Mouse (Mus musculus) E14TG2a.4 (cell line): ENCODE data around the gene Zfp345.
A peak's percentile ranks its signal among the peaks of the same experiment; 100 is the strongest.
"Not testable (repeated sequence)": the region's sequence is repeated elsewhere in the genome, so short reads cannot be mapped to it uniquely, and the experiment has no call there.

Experiments
- H3K27me3 ChIP-seq: 2 replicates; pipeline ENCODE4 v1.6.1; 2014; ENCODE audit warnings: low read length, control low read depth; ENCODE audit not compliant: insufficient read depth
- H3K36me3 ChIP-seq: 2 replicates; pipeline ENCODE4 v1.6.1; 2014; ENCODE audit warnings: low read length, control low read depth; ENCODE audit not compliant: insufficient read depth
- H3K4me1 ChIP-seq: replicated peaks from 2 replicates; pipeline ENCODE4 v1.6.1; 2014; ENCODE audit warnings: low read depth, low read length, control low read depth
- H3K4me3 ChIP-seq: replicated peaks from 2 replicates; pipeline ENCODE4 v1.5.1; 2014; ENCODE audit warnings: mild to moderate bottlenecking, low read length
- H3K9me3 ChIP-seq: 2 replicates; pipeline ENCODE4 v1.6.1; 2014; ENCODE audit warnings: low read length, control low read depth
- CTCF ChIP-seq: conservative IDR thresholded peaks from 2 replicates; pipeline ENCODE4 v1.5.1; 2014; ENCODE audit warnings: low read length
- NANOG ChIP-seq: IDR thresholded peaks from 2 replicates; pipeline ENCODE4 v1.6.1; 2014; ENCODE audit warnings: borderline replicate concordance, low read length, mixed read lengths
- POU5F1 ChIP-seq: IDR thresholded peaks from 2 replicates; pipeline ENCODE4 v1.6.1; 2014; ENCODE audit warnings: low read length, borderline replicate concordance

Gene Zfp345

GRCm38 (mm10) chr2:150484939-150485778 lies at the start of gene Zfp345:
TSS of gene Zfp345 (minus strand) at chr2:150485091.
- not testable (repeated sequence) for H3K36me3 ChIP-seq, H3K27me3 ChIP-seq, H3K4me1 ChIP-seq
- Histone ChIP-seq H3K4me3 (peak within 1 kb of the TSS; percentile 80), H3K9me3 (peaks cover 17% of the 10 kb centered on the region)
- peak; percentile 47 for TF ChIP-seq CTCF

DNA sequence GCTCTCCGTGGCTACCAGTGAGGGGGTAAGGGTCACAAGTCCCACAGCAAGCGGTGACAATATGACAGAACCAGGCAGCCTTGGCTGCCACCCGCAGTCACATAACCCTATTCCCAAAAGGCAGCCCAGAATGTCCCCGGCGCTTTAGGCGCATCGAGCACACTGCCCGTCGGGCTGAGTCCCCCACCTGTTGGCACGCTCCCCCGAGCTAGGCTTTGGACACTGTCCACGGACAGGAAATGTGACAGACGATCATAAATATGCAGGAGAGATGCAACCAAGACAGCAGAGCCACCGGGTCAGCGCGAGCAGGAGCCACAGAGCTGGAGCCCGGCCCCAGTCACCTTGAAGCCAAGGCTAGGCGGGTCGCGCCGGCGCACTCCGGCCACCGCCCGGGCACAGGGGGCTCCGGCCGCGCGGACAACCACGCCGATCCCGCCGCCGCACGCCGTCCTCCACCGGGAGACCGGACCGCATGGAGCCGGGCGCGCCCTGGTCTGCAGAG lies 40.9 kb upstream of the Zfp345 start:
- peak overlapping the region; percentile 78 for H3K4me3 ChIP-seq
- H3K9me3 ChIP-seq: no peaks in the 10 kb centered on the region
- peaks cover 6% of the 10 kb centered on the region; the same call in 1 of the 2 replicates for H3K4me1 ChIP-seq
- no peak for TF ChIP-seq NANOG
- no peak for TF ChIP-seq POU5F1
- TF ChIP-seq CTCF: no peak
- H3K36me3 ChIP-seq: no peaks in the 10 kb centered on the region
- peaks cover 49% of the 10 kb centered on the region for H3K27me3 ChIP-seq

- no peaks in the 10 kb centered on the region for H3K4me1 ChIP-seq
- TF ChIP-seq POU5F1: no peak
- no peak for TF ChIP-seq NANOG
- TF ChIP-seq CTCF: no peak
- H3K36me3 ChIP-seq: no peaks in the 10 kb centered on the region
- peaks cover 11% of the 10 kb centered on the region; the same call in 1 of the 2 replicates for H3K9me3 ChIP-seq
- no peak overlapping the region for H3K4me3 ChIP-seq
- no peaks in the 10 kb centered on the region for H3K27me3 ChIP-seq
Observed at GRCm38 (mm10) chr2:150512837-150513236, 27.9 kb upstream of the Zfp345 start.

GRCm38 (mm10) chr2:150500124-150500973 lies 15.5 kb upstream of the Zfp345 start:
- peak overlapping the region; percentile 66 for H3K4me3 ChIP-seq
- H3K9me3 ChIP-seq, H3K4me1 ChIP-seq, H3K36me3 ChIP-seq: not testable (repeated sequence)
- peaks cover 14% of the 10 kb centered on the region for H3K27me3 ChIP-seq

DNA sequence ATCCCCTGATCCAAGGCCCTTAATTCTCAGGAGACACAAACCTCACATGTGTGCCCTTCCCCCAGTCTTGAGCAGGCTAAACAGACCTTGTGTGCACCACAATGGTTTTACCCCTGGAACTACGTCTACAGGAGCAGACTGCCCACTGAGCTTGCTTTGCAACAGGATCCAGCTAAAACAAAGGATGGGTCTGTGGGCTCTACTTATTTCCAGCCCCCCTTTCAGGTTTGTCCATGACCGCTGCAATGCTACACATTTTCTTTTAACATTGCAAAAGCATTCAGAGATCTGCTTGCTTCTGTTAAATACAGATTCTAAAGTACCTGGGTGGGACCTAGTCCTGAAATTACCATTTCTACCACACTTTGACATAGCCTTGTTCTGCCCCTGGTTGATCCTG lies 8.1 kb upstream of the Zfp345 start:
- Histone ChIP-seq H3K27me3 (no peaks in the 10 kb centered on the region), H3K4me3 (no peak overlapping the region), H3K9me3 (peaks cover 17% of the 10 kb centered on the region), H3K4me1 (peaks cover 21% of the 10 kb centered on the region), H3K36me3 (no peaks in the 10 kb centered on the region)
- TF ChIP-seq NANOG: peak; percentile 44
- TF ChIP-seq CTCF: no peak
- no peak for TF ChIP-seq POU5F1

DNA sequence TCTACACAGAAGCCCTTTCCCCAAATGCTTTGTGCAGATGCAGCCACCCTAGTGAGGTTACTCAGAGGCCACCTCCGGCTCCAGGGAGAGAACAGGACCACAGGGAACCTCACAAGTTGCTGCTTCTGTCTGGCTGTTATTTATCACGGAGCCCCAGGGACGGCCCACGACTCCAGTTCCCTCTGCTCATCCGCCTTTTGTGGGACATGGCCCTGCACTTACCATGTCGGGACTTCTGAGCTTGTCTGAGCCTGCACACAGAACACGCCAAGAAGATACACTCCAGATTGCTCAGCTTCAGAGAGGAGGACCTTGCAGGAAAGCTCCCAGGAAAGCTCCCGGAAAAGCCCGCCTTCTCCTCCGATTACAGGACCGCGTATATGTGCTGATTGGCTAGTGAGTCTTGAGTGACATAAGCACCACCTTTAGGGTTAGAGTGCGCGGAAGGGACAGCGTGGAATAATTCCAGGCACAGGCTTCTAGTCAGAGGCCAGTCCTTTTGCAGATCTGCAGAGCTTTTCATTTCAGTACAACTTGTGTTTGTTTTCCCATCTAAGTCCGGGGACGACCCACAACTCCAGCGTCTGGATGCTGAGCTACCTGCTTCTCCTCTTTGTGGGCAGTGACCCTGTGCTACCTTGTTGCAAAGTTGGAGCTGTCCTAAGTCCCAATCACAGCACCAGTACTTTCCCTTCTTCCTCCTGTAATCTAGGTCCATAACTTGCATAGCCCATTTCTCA lies 33.5 kb downstream of the Zfp345 start, which contains the start of gene Zfp442:
TSS of gene Zfp442 (minus strand) at position 307 of the 740 bp plus-strand sequence.
- H3K36me3 ChIP-seq, H3K27me3 ChIP-seq, H3K9me3 ChIP-seq: not testable (repeated sequence)
- Histone ChIP-seq H3K4me1 (peaks cover 12% of the 10 kb centered on the region), H3K4me3 (peak within 1 kb of the TSS; percentile 78)

- H3K4me1 ChIP-seq, H3K4me3 ChIP-seq, H3K36me3 ChIP-seq, H3K27me3 ChIP-seq: not testable (repeated sequence)
- peaks cover 20% of the 10 kb centered on the region for H3K9me3 ChIP-seq
Observed at GRCm38 (mm10) chr2:150439084-150439483, 45.8 kb downstream of the Zfp345 start.
